Mouse (Mus musculus) urinary bladder, postnatal 4 days (tissue): ENCODE data around the gene BC016579.

Experiments used
- DNase-seq, 2 experiments: peaks; one replicate each; pipeline ENCODE4 v3.0.0; 2021 to 2022; ENCODE audit warnings: low spot score in 2 of 2

BC016579 gene

GRCm38 (mm10) chr16:45643944-45644343 lies 9.9 kb downstream of the BC016579 start:
- no peak for DNase-seq

GRCm38 (mm10) chr16:45641301-45641700 lies 12.6 kb downstream of the BC016579 start:
- no peak for DNase-seq

DNA sequence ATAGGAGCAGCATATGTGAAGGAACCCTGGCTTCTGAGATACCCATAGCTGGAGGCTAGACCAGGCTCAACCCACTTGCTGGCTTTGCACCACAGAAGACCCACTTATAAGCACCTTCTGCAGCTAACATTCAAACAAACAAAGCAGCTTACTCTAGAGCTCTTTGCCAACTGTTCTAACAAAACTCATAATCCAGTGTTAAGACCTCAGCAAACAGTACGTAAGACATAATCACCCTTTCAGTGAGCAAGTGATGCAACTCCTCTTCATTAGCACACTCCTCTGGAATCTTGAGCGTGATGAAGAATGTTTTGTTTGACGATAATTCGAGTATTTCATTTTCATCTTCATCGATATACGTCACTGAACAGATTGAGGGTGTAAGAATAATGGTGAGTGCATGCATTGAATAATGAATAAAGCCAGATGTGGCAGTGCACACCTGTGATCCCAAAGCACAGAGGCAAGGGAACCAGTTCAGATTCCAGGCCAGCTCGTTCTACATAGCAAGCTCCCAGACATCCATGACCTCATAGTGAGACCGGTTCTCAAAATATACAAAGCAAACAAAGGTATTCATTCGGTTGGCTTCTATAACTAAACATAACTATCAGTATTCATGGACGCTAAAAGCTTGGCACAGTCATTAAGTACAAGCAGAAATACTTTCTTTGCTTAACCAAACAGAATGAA lies 13.7 kb downstream of the BC016579 start:
- no peak for DNase-seq

DNA sequence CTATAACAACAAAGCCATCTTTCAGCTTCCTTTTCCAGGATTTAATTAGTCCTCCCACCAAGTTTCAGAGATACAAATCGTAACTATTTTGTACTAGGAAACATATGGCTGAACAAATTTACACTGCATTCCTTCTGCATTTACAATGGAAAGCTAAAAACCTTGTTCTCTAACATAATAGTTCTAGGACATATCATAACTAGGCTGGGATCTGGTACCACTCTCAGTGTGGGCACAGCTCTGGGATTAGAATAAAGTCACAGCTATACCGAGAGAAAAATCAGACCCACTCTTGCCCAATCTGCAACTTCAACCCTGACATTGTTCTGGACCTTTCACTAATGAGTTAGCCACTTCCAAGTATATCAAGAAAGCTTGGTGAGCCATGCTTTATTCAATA lies 18.0 kb downstream of the BC016579 start:
- no peak for DNase-seq

- no peak for DNase-seq
These were observed 21.4 kb downstream of the BC016579 start for GRCm38 (mm10) chr16:45632420-45632819.

GRCm38 (mm10) chr16:45630347-45630960 lies 23.4 kb downstream of the BC016579 start:
- DNase-seq, result peak in 1 of 2 experiments; percentile 24

GRCm38 (mm10) chr16:45629497-45630105 lies 24.3 kb downstream of the BC016579 start:
- DNase-seq, result no peak

GRCm38 (mm10) chr16:45625342-45625741 lies 28.5 kb downstream of the BC016579 start:
- DNase-seq, result no peak

GRCm38 (mm10) chr16:45624791-45625190 lies 29.1 kb downstream of the BC016579 start:
- DNase-seq, result no peak

DNA sequence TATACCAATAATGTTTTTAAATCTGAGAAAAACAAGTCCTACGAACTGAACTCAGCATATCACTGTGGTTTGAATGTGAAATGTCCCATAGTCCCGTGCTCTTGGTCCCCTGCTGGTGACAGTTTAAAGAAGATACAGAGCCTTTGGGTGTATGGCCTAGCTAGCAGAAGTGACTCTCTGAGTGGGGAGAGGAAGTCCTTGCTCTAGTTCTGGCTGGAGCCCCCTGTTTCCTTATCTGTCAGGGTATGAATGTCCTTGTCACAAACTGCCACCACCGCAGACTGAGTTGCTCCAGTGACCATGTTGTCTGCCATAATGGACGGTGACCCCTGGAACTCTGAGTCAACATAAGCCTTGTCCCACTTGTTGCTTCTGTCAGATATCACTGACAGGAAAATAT lies 30.6 kb downstream of the BC016579 start:
- no peak for DNase-seq

DNA sequence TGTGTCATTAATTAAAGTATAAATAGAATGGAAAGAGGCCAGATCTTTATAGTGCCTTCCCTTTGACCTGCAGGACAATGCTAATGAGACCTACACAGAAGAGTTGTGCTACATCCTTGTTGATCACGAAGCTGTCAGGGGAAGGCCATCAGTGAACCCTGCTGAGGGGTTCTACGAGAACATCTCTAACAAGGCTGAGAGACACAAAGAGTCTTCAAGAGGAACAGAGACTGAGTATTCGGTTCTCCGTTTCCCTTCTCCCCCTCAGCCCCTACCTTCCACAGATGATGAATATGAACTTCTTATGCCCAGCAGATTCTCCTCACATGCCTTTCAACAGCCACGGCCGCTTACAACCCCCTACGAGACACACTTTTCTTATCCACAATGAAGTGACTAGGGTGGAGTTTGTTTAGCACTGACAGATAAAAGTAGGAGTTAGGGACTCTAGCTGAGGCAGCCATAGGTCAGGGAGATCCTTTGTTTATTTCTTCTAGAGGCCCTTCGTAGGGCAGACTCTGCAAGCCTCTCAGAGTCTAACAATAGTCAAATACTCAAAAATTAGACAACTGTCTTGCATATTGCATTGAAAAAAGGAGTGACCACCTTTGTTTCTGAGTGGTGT lies 34.0 kb downstream of the BC016579 start:
- DNase-seq, result no peak

- DNase-seq, result no peak
These were observed 37.9 kb downstream of the BC016579 start for GRCm38 (mm10) chr16:45615944-45616343.

- DNase-seq, result no peak
These were observed 40.6 kb downstream of the BC016579 start for GRCm38 (mm10) chr16:45613247-45613646.

GRCm38 (mm10) chr16:45610267-45610666 lies 43.6 kb downstream of the BC016579 start, which contains the start of gene Gcsam:
Gene Gcsam, plus strand, starts transcription at chr16:45610380.
- DNase-seq, result no peak

GRCm38 (mm10) chr16:45609300-45609699 lies 44.6 kb downstream of the BC016579 start:
- no peak for DNase-seq

DNA sequence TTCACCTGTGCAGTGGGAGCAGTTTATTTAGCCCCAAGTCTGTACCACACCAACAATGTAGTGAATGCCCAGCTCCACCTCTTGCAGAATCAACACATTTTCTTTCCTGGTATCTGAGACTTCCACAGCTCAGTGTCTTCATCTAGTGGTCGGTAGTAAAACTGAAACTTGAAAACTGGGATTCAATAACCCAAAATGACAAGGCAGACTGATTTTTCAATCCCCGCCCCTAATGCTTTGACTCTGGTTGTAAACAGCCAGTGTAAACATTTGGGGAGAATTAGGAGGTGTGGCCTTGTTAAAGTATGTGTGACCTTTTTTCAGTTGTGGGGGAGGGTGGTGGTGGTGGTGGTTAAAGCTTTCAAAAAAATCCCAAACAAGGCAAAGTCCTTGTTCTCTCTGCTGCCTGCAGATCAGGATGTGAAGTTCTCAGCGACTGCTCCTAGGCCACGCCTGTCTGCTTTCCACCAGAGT lies 45.4 kb downstream of the BC016579 start:
- no peak for DNase-seq

GRCm38 (mm10) chr16:45595494-45595893 lies 58.4 kb downstream of the BC016579 start:
- DNase-seq, result no peak

GRCm38 (mm10) chr16:45593656-45594055 lies 60.2 kb downstream of the BC016579 start:
- no peak for DNase-seq

DNA sequence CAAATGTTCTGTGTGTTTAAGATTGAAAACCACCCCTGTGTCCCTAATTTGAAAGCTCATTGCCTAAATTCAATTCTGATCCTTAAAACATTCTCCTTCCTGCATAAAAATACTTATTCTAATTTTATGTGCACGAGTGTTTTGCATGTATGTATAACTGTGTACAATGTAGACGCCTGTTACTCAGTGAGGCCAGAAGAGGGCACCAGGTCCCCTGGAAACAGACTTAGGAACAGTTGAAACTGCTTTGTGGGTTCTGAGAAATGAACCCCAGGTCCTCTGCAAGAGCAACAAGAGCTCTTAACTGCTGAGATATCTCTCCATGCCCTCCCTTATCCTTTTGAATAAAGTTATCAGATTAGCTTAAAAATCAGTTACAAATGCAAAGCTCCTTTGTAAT lies 71.4 kb downstream of the BC016579 start:
- no peak for DNase-seq

DNA sequence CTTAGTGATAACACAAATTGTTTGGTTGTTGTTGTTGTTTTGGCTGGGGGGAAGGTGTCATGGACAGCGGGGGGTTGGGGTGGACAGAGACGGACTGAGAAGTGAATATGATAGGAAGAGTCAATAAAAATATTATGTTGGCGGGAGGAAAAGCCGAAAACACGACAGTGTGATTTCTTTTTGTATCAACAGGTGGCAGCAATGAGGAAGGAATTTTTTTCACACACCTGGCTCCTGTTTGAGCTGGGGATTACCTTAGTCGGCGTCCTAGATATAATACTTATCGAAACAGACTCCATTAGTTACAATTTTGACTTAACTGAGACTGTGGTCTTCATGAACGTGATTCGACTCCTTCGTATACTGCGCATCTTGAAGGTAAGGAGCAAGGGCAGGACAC lies 74.0 kb downstream of the BC016579 start:
- DNase-seq, result no peak
